Mouse (Mus musculus) midbrain, embryonic 13.5 days (tissue): ENCODE results near the gene Hmga2. TPM values are rescaled to one million over a fixed set of nuclear protein-coding genes. Genes with fewer than 3 reads are reported as not detected.
A peak's percentile ranks its signal among the peaks of the same experiment; 100 is the strongest.

Source experiments
- ATAC-seq: fragments of 200-750 bp; cut with Nextera tagmentation; 2 replicates; pipeline ENCODE4 v1.8.0; 2017; ENCODE audit warnings: mild to moderate bottlenecking, moderate TSS enrichment, moderate library complexity
- H3K27ac ChIP-seq: fragments of 300-500 bp; sonication (generic); 2 replicates; pipeline ENCODE4 v1.5.1; 2015; ENCODE audit warnings: inconsistent platforms, mild to moderate bottlenecking, moderate library complexity
- H3K27me3 ChIP-seq: fragments of 300-500 bp; sonication (generic); 2 replicates; pipeline ENCODE4 v1.6.1; 2015; ENCODE audit warnings: mild to moderate bottlenecking, inconsistent platforms
- H3K36me3 ChIP-seq: fragments of 300-500 bp; sonication (generic); 2 replicates; pipeline ENCODE4 v1.6.1; 2015; ENCODE audit warnings: mild to moderate bottlenecking, inconsistent platforms
- H3K4me1 ChIP-seq: fragments of 300-500 bp; sonication (generic); replicated peaks from 2 replicates; pipeline ENCODE4 v1.6.1; 2015; ENCODE audit warnings: inconsistent platforms
- H3K4me2 ChIP-seq: fragments of 300-500 bp; sonication (generic); replicated peaks from 2 replicates; pipeline ENCODE4 v1.6.1; 2015; ENCODE audit warnings: moderate library complexity, mild to moderate bottlenecking, inconsistent platforms
- H3K4me3 ChIP-seq: fragments of 300-500 bp; sonication (generic); replicated peaks from 2 replicates; pipeline ENCODE4 v1.5.1; 2015; ENCODE audit warnings: mild to moderate bottlenecking, inconsistent platforms
- H3K9ac ChIP-seq: fragments of 300-500 bp; sonication (generic); replicated peaks from 2 replicates; pipeline ENCODE4 v1.6.1; 2015; ENCODE audit warnings: mild to moderate bottlenecking, inconsistent platforms
- H3K9me3 ChIP-seq: fragments of 300-500 bp; sonication (generic); 2 replicates; pipeline ENCODE4 v1.6.1; 2016; ENCODE audit warnings: mild to moderate bottlenecking, inconsistent platforms
- WGBS: fragments of 180-500 bp; shearing (Covaris S2); methylation state at CpG from one replicate; pipeline ENCODE4 v1.1.7; 2015; 5-methylcytosine and 5-hydroxymethylcytosine counted together
- microRNA counts: library from miRNA; unstranded; fragments of <30 nt; microRNA quantifications from one replicate; lab custom pipeline; 2016
- microRNA-seq: library from miRNA; unstranded; fragments of <30 nt; microRNA quantifications from one replicate; pipeline ENCODE4, GENCODE M21; 2016
- polyA plus RNA-seq: library from polyadenylated mRNA; unstranded; fragments of >200 nt; fragmentation: Nextera tagmentation; extraction: Ambion mirVana; gene quantifications from 2 replicates; pipeline ENCODE4 v1.2.1, GENCODE M21; 2015

The Hmga2 gene
- polyA plus RNA-seq, 1 experiment from 2014 or later = 3.6 TPM

GRCm38 (mm10) chr10:120319614-120320013 lies 156.7 kb downstream of the Hmga2 start:
- no peaks in the 10 kb centered on the region for H3K27me3 ChIP-seq
- H3K9ac ChIP-seq = no peak overlapping the region
- no peak for ATAC-seq
- no peak overlapping the region for H3K4me2 ChIP-seq
- no peak overlapping the region for H3K4me3 ChIP-seq
- no peaks in the 10 kb centered on the region for H3K36me3 ChIP-seq
- no peak overlapping the region for H3K27ac ChIP-seq
- H3K9me3 ChIP-seq = no peaks in the 10 kb centered on the region
- WGBS = 90% methylated on average over 12 of the region's 12 CpGs
- H3K4me1 ChIP-seq = no peaks in the 10 kb centered on the region

MicroRNA genes within 50 kb of the gene (microRNA counts, 519-probe panel; counts per million panel counts)
- 110 counts per million, percentile 56 among the panel's probes with 10 or more counts for microRNA mmu-miR-763 (lab: Ali Mortazavi, UCI)

Small RNAs within 50 kb of the gene (microRNA-seq; reads per million reads assigned to microRNA genes)
- gene Mir763 = not detected

Other genes with a start within 250 kb of the Hmga2 start
- 45.5 and 46.7 TPM in 2 replicates for gene Llph, start 249.4 kb downstream of the Hmga2 start, polyA plus RNA-seq